Mouse (Mus musculus) brain, embryonic 14.5 days (tissue): Measurements from ENCODE around the gene Nrip2. TPM values are rescaled to one million over a fixed set of nuclear protein-coding genes. Genes with fewer than 3 reads are reported as not detected.

Source experiments
- DNase-seq: peaks from one replicate; pipeline ENCODE4 v3.0.0-alpha.2; 2011; ENCODE audit warnings: low read depth
- CTCF ChIP-seq: fragments of 200-500 bp; IDR thresholded peaks from 2 replicates; pipeline ENCODE4 v1.5.1; 2012; ENCODE audit warnings: inconsistent platforms, mild to moderate bottlenecking, moderate library complexity, borderline replicate concordance; ENCODE audit not compliant: insufficient read depth, insufficient read length; ENCODE audit errors: extremely low read depth
- POLR2A ChIP-seq: fragments of 200-500 bp; IDR thresholded peaks from 2 replicates; pipeline ENCODE4 v1.6.1; 2012; ENCODE audit warnings: mild to moderate bottlenecking, inconsistent platforms, borderline replicate concordance; ENCODE audit not compliant: poor library complexity, insufficient read depth, insufficient read length, severe bottlenecking; ENCODE audit errors: extremely low read depth
- polyA plus RNA-seq: library from polyadenylated mRNA; depleted of rRNA; stranded (reverse); fragments of >200 nt; gene quantifications from 2 replicates; pipeline ENCODE4 v1.2.3, GENCODE M21; 2012

The Nrip2 gene
- polyA plus RNA-seq, 1 experiment = 6.8 TPM

DNA sequence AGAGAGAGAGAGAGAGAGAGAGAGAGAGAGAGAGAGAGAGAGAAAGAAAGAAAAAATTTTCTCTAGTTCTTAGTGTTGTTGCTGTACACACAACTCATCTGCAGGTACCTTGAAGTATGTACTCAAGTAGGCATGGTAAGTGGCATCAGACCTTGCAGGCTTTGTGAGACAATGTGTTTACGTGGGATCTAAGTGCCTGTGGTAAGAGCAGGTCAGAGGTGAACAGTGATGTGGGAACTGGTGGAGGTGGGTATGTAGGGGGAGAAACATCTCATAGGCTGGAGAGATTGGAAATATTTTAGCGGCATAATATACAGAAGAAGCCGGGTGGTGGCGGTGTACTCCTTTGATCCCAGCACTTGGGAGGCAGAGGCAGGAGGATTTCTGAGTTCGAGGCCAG, 28.5 kb downstream of the Nrip2 start:
- DNase-seq = no peak
- no peak for TF ChIP-seq CTCF

DNA sequence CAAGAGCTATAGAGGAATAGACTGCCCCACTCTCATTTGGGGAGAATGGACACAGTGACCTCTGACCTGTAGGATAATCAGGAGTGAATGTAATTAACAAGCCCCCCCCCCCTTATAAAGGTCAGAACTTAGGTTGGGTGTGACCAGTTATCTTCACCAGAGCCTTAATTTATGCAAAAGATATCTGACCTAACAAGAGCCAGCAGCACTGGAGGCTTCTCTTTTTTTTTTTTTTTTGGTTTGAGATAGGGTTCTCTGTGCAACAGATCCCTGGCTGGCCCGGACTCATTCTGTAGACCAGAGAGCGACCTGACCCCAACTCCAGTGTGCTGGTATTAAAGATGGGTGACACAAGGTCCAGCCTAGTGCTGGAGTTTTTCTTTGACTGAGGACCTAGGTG, 30.2 kb downstream of the Nrip2 start:
- DNase-seq = no peak
- no peak for TF ChIP-seq POLR2A
- no peak for TF ChIP-seq CTCF

DNA sequence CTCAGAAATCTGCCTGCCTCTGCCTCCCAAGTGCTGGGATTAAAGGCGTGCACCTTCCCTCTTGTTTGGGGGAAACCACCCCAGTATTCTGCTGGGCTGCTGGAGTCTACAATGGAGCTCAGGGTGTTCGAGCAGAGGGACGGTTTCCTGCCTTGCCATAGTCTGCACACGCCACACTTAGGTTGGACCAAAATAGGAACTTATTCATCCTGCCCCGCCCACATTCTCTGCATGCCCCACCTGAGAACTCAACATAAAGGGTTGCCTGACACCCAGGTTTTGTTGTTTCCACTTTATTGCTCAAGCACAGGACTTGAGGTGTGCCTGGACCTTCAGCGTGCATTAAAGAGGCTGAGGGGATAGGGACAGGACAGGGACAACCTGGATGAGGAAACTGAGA, 30.7 kb downstream of the Nrip2 start:
- TF ChIP-seq POLR2A (no peak), CTCF (no peak)
- no peak for DNase-seq

GRCm38 (mm10) chr6:128432356-128432915, 33.3 kb downstream of the Nrip2 start:
- peak; percentile 29 for DNase-seq
- TF ChIP-seq POLR2A (no peak), CTCF (no peak)

GRCm38 (mm10) chr6:128433566-128433965, 34.5 kb downstream of the Nrip2 start:
- DNase-seq = no peak
- TF ChIP-seq POLR2A = no peak
- TF ChIP-seq CTCF = no peak

GRCm38 (mm10) chr6:128435474-128435873, 36.4 kb downstream of the Nrip2 start:
- TF ChIP-seq CTCF (no peak), POLR2A (no peak)
- no peak for DNase-seq

DNA sequence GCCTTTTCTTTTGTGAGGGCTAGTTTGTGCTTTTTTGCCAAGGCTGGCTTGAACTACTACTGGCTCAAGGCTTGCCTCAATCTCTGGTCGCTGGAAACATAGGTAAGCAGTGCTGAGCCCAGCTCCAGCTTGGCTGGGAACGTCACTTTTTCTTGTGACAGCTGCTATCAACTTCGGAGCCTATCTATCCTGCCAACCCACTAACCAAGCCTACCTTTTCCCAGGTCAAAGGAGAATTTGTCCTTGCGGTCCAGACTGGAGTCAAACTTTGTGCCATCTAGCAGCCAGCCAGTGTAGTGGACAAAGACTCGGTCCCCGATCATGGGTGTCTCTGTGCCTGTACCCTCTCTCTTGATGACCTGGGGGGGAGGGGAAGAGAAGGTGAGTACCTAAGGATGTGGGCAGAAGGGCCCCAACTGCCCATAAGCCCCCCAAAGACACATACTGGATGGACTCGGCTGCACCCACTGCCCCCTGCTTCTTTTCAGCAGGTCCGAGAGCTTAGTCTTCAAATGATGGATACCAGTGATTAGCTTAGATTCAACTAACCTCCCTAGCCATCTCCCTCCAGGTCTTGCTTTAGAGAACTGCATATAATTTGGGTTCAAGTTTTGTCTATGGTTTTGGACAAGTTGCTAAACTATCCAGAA, 37.4 kb downstream of the Nrip2 start:
- DNase-seq = no peak
- TF ChIP-seq POLR2A = no peak
- TF ChIP-seq CTCF = no peak

- no peak for TF ChIP-seq POLR2A
- TF ChIP-seq CTCF = no peak
- DNase-seq = no peak
Measured at GRCm38 (mm10) chr6:128437288-128437687, 38.2 kb downstream of the Nrip2 start.

DNA sequence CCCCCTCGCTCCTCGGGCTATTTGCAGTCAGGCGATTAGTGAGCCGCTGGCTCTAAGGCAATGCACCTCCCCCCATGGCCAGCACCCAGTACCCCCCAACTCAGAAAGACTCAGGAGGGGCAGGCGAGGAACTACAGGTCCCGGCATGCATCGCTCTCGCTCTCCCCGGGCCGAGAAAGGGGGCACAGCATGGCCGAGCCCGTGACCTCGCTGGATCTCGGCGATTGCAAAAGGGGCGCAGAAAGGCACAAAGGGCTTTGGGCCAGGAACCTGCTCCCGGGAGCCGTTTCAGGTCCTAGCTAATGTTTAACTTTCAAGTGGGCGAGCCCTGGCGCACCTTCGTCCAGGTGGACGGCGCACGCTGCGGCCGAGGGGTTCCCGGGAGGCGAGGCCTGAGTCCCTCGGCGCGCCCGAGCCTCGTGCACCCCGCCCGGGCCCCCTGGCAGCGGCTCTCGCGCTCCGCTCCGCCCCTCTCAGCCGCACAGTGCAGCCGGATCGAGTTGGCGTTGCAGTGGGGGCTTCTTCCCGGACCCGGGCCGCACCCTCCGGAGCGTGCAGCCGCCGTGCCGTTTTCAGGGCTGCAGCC, 38.7 kb downstream of the Nrip2 start:
- 0 out of 2 replicates have a peak, but pooled peaks have one; percentile 8 for TF ChIP-seq POLR2A
- no peak for TF ChIP-seq CTCF

GRCm38 (mm10) chr6:128438317-128438870, 39.3 kb downstream of the Nrip2 start, which contains the start of gene Fkbp4:
TSS of gene Fkbp4 (minus strand) at chr6:128438677.
- TF ChIP-seq POLR2A (peak; percentile 100), CTCF (no peak)

More for the DNA sequence above, 38.7 kb downstream of the Nrip2 start:
- peak; percentile 87 for DNase-seq

DNA sequence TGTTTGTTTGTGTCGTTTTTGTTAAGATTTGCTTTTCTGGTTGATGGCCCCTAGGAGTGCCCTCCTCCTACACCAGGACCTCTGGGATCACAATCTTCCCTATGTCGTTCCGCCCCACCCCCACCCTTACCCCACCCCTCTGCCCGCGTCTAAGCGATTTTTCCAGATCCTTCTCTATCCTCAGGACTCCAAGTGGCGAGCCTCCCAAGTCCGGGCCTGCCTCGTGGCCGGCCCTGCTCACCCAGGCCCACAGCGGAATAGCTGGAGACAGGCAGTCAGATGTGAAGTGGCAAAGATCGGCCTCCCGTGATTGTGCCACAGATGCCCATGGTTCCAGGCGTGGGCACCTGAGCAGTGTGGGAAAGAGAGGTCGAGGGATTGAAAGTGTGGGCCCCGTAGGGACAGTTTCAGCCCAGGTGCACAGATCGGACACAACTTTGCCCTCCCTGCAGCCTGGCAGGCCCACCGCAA, 39.8 kb downstream of the Nrip2 start:
- DNase-seq = no peak
- no peak for TF ChIP-seq POLR2A

More at GRCm38 (mm10) chr6:128438317-128438870, 39.3 kb downstream of the Nrip2 start, which contains the start of gene Fkbp4:
- peak; percentile 96 for DNase-seq

- TF ChIP-seq CTCF (no peak), POLR2A (no peak)
- no peak for DNase-seq
Measured at GRCm38 (mm10) chr6:128440238-128440637, 41.1 kb downstream of the Nrip2 start.
